13 mouse cellular contexts compared by ENCODE assay signal in genomic region chr4:40070959-40071634, GRCm38 (mm10).
DNase-seq lines count a peak whose midpoint lies in the region; ATAC-seq and TF ChIP-seq lines count a peak whose summit lies in the region.
"Had no signal": no experiment of that assay in that cellular context is flagged by ENCODE, and none has a peak within 500 bp of the region (broad histone marks: within the 10 kb centered on the region; RNA-seq: fewer than 3 reads in every experiment).

No protein-coding gene starts in this region.

- no peak for TF ChIP-seq CTCF in midbrain, postnatal 0 days (IDR thresholded peaks at IDR 0.05)

- H3K27ac ChIP-seq in midbrain, postnatal 0 days (ENCODE audit: low read depth, low read length): no peak overlapping the region
- no peak overlapping the region for H3K27ac ChIP-seq in midbrain, embryonic 11.5 days (ENCODE audit: low read depth, low read length)
- H3K27ac ChIP-seq: forebrain, embryonic 15.5 days; limb, embryonic 10.5 days had no signal

- intact Hi-C loops in left cerebral cortex, postnatal 25 days (cut with DNase I): loop anchor here (2.0 kb wide), 1 partner anchor 32 kb away; no protein-coding TSS in a partner anchor

- H3K9ac ChIP-seq in midbrain, postnatal 0 days (replicated peaks; ENCODE audit: low read length, poor library complexity, severe bottlenecking): no peak overlapping the region
- H3K9ac ChIP-seq in midbrain, embryonic 11.5 days (ENCODE audit: low read length): no peak overlapping the region
- H3K9ac ChIP-seq: forebrain, embryonic 15.5 days had no signal

- peak; percentile 67 for DNase-seq in midbrain, postnatal 0 days (ENCODE audit: low spot score)
- no peak for DNase-seq in midbrain, embryonic 11.5 days (ENCODE audit: low spot score, missing footprints)
- peak; percentile 24 for DNase-seq in left cerebral cortex, adult 11 months (ENCODE audit: low spot score)
- DNase-seq in left cerebral cortex, postnatal 25 days (ENCODE audit: low spot score in 2 of 2): peak; percentile 36 to 81
- DNase-seq in telencephalon, adult 2 months (ENCODE audit: low read depth, low spot score): peak; percentile 65
- no peak for DNase-seq in T-cell, adult 2 months (ENCODE audit: low spot score)
- DNase-seq in kidney, adult 18-20 months: no peak
- DNase-seq: heart, adult 18-20 months; lung, adult 2 months; midbrain, embryonic 14.5 days had no signal

- no peak overlapping the region for H3K4me2 ChIP-seq in midbrain, postnatal 0 days (ENCODE audit: low read depth, low read length, poor library complexity, severe bottlenecking)
- H3K4me2 ChIP-seq in midbrain, embryonic 11.5 days: no peak overlapping the region
- H3K4me2 ChIP-seq: forebrain, embryonic 15.5 days; liver, embryonic 11.5 days had no signal

- H3K4me1 ChIP-seq in midbrain, postnatal 0 days (ENCODE audit: insufficient read depth, low read length): no peaks in the 10 kb centered on the region
- no peaks in the 10 kb centered on the region for H3K4me1 ChIP-seq in midbrain, embryonic 11.5 days (ENCODE audit: control insufficient read depth, insufficient read depth, low read length)
- H3K4me1 ChIP-seq: forebrain, embryonic 15.5 days; limb, embryonic 10.5 days had no signal

- 68% methylated on average over 4 of the region's 4 CpGs for WGBS in midbrain, postnatal 0 days
- WGBS in midbrain, embryonic 11.5 days: 80% methylated on average over 4 of the region's 4 CpGs

- no peaks in the 10 kb centered on the region for H3K9me3 ChIP-seq in midbrain, postnatal 0 days (ENCODE audit: low read length)
- no peaks in the 10 kb centered on the region for H3K9me3 ChIP-seq in midbrain, embryonic 11.5 days (ENCODE audit: control insufficient read depth, low read length)
- H3K9me3 ChIP-seq: forebrain, embryonic 15.5 days; limb, embryonic 10.5 days had no signal

- H3K27me3 ChIP-seq in midbrain, postnatal 0 days (ENCODE audit: insufficient read depth, low read length): no peaks in the 10 kb centered on the region
- no peaks in the 10 kb centered on the region for H3K27me3 ChIP-seq in midbrain, embryonic 11.5 days (ENCODE audit: control insufficient read depth, insufficient read depth, low read length)
- H3K27me3 ChIP-seq: forebrain, embryonic 15.5 days had no signal

- no peak overlapping the region for H3K4me3 ChIP-seq in midbrain, postnatal 0 days (ENCODE audit: low read depth, low read length)
- no peak overlapping the region for H3K4me3 ChIP-seq in midbrain, embryonic 11.5 days (ENCODE audit: low read depth, low read length)
- H3K4me3 ChIP-seq: forebrain, embryonic 15.5 days; limb, embryonic 10.5 days had no signal

- no peaks in the 10 kb centered on the region for H3K36me3 ChIP-seq in midbrain, postnatal 0 days (ENCODE audit: insufficient read depth, low read length)
- H3K36me3 ChIP-seq in midbrain, embryonic 11.5 days (ENCODE audit: control insufficient read depth, insufficient read depth, low read length): no peaks in the 10 kb centered on the region
- H3K36me3 ChIP-seq: forebrain, embryonic 15.5 days; limb, embryonic 10.5 days had no signal

- ATAC-seq in midbrain, postnatal 0 days (ENCODE audit: low FRiP score): no peak
- no peak for ATAC-seq in midbrain, embryonic 11.5 days (ENCODE audit: low FRiP score)
- ATAC-seq: forebrain, embryonic 15.5 days had no signal

Comparison
In these comparisons a context has a peak if more than half of its experiments do, and no peak if none do; other contexts are left out.
1. DNase-seq: peak in midbrain, postnatal 0 days (single experiment), left cerebral cortex, adult 11 months (single experiment), left cerebral cortex, postnatal 25 days (2 of 2) and telencephalon, adult 2 months (single experiment); none in midbrain, embryonic 11.5 days (single experiment), T-cell, adult 2 months (single experiment) and kidney, adult 18-20 months (single experiment).